Mouse (Mus musculus) left cerebral cortex, postnatal 14 days (tissue): ENCODE measurements at regions not wholly inside any gene's neighbourhood (a gene's known extent, or its start where the extent isn't known, plus 50 kb on each side); places are given as distances from the start of the nearest gene placed in this dataset.
"Not testable (repeated sequence)": the region's sequence is repeated elsewhere in the genome, so short reads cannot be mapped to it uniquely, and the experiment has no call there.

Source experiments
- DNase-seq, 2 experiments: peaks; one replicate each; pipeline ENCODE4 v3.0.0; 2021 to 2022; ENCODE audit warnings: low spot score in 2 of 2, mixed read lengths in 1 of 2
- intact Hi-C: fragments of 180-260 bp; cut with DNase I; formaldehyde crosslinking; loops from one replicate; pipeline ENCODE4 v1.15.1; 2025
- microRNA-seq, 2 experiments: library from miRNA; unstranded; fragments of <30 nt; microRNA quantifications; one replicate each; pipeline ENCODE4 v1.2.0; 2022

- DNase-seq = no peak
- intact Hi-C loops = no loop called here
These were observed 1018.7 kb downstream of the Adam6a start for GRCm38 (mm10) chr12:114562440-114562839.

- intact Hi-C loops = no loop called here
These were observed 1019.3 kb downstream of the Adam6a start for GRCm38 (mm10) chr12:114562978-114563377.

GRCm38 (mm10) chr12:114563683-114564082 lies 1020.0 kb downstream of the Adam6a start:
- no peak for DNase-seq
- intact Hi-C loops = no loop called here

More at GRCm38 (mm10) chr12:114562978-114563377, 1019.3 kb downstream of the Adam6a start:
- no peak for DNase-seq

DNA sequence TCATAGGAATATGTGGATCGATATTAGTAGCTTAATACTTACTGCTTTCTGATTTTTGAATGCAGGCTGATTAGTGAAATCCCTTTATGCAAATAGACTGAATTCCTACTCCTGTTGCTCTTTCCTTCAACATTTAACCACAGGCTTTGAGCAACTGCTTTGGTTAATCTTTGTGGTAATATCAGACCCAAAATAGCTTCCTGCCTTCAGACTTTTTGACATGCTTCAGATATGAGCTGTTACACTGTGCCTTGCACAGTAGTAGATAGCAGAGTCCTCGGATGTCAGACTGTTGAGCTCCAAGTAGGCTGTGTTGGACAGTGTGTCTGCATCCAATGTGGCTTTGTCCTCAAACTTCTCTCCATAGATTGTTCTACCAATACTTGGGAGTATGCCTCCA lies 1020.6 kb downstream of the Adam6a start:
- intact Hi-C loops = no loop called here

DNA sequence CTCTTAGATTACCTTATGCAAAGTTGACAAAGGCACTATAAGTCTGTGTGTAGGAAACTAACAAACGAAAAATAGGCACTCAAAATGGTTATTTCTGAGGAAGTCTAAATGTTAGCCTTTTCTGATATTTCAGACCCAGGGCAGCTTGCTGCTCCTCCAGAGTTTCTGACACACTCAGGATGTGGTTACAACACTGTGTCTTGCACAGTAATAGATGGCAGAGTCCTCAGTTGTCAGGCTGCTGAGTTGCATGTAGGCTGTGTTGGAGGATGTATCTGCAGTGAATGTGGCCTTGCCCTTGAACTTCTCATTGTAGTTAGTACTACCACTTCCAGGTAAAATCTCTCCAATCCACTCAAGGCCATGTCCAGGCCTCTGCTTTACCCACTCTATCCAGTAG lies 1039.7 kb downstream of the Adam6a start:
- intact Hi-C loops = loop anchor here (10.0 kb wide), 1 partner anchor 261 kb away; no protein-coding TSS in a partner anchor
- no peak for DNase-seq

More for the DNA sequence above, 1020.6 kb downstream of the Adam6a start:
- no peak for DNase-seq

- DNase-seq = no peak
- intact Hi-C loops = loop anchor here (10.0 kb wide), 1 partner anchor 258 kb away; no protein-coding TSS in a partner anchor
These were observed 1043.5 kb downstream of the Adam6a start for GRCm38 (mm10) chr12:114587227-114587626.

- no peak for DNase-seq
- intact Hi-C loops = no loop called here
These were observed 1054.0 kb downstream of the Adam6a start for GRCm38 (mm10) chr12:114597672-114598071.

- no peak for DNase-seq
- intact Hi-C loops = no loop called here
These were observed 1065.5 kb downstream of the Adam6a start for GRCm38 (mm10) chr12:114609171-114609570.

DNA sequence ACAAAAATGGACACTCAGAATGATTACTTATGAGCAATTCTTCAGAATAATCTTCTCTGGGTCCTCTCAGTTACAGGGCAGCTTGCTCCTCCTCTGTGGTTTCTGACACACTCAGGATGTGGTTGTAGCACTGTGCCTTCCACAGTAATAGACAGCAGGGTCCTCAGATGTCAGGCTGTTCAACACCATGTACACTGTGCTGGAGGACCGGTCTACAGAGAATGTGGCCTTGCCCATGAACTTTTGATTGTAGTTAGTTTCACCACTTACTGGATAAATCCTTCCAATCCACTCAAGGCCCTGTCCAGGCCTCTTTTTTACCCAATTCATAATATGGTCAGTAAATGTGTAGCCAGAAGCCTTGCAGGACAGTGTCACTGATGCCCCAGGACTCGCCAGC lies 1068.4 kb downstream of the Adam6a start:
- intact Hi-C loops = no loop called here
- no peak for DNase-seq

DNA sequence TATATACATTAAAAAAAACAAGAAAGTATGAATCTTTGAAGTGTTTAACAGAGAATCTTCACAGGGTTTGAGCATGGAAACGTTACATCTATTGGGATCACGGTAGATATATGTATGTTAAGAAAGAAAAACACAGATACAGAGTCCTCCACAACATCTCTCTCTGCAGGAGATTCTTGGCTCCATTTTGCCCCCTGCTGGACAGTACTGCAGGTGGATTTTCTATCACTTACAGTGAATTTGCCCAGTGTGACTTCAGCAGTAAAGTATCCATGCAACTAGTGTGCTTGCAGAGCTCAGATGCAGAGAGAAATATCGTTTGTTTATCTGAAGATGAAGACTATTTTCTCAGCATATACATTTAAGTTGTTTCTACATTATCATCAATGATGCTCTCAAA lies 1071.5 kb downstream of the Adam6a start:
- intact Hi-C loops = no loop called here
- DNase-seq = no peak

DNA sequence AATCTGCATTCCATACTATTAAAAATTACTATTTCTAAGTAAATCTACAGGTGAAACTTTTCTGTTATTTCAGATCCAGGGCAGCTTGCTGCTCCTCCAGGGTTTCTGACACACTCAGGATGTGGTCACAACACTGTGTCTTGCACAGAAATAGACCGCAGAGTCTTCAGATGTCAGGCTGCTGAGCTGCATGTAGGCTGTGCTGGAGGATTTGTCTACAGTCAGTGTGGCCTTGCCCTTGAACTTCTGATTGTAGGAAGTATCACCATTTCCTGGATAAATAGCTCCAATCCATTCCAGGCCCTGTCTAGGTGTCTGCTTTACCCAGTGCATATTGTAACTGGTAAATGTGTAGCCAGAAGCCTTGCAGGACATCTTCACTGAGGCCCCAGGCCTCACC lies 1072.0 kb downstream of the Adam6a start:
- no peak for DNase-seq
- intact Hi-C loops = no loop called here

DNA sequence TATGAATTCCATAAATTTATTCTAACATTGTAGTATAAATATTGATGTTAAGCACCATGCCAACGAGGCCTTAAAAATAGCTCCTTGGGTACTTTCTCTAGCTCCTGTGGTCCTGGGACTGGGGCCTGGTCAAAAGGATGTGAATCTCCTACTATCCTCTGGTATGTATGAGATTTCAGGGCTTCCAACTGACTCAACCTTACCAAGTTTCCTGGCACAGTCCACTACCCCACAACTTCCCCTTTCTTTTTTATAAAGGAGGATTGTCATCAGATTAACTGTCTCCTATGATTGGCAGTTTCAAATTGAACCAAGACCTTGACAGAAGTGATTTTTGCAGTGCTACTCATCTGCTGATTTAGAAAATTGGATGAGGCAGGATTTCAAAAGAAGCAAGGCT lies 1097.4 kb downstream of the Adam6a start:
- DNase-seq = no peak
- intact Hi-C loops = no loop called here

GRCm38 (mm10) chr12:114646372-114646771 lies 1102.7 kb downstream of the Adam6a start:
- DNase-seq = no peak
- intact Hi-C loops = no loop called here

DNA sequence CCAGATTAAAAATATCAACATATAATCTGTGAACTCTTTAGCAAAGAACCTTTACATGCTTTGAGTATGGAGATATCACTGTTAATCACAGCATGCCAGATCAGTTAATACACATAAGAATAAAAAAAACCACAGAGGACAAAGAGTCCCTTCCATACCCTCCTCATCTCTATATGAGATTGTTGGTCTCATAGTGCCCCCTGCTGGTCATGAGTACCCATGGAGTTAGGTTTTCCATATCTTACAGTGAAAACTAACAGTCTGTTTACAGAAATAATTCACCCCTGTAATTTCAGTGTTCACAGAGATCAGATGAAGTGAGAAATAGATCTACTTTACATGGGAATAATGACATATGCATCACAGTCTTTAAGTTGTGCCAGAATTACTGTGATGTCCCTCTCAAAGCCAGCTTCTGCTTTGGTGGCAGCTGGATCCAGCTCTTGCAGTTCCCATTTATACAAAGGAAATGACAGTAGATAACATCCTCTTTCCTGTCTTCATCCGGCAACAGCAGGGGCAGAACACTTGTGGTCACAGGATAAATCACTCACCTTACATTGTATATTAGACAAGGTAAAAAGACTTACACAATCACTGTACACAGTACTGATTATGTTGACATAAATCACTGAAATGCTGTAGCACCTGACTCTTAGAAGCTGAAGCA lies 1106.9 kb downstream of the Adam6a start:
- DNase-seq, intact Hi-C loops: not testable (repeated sequence)

DNA sequence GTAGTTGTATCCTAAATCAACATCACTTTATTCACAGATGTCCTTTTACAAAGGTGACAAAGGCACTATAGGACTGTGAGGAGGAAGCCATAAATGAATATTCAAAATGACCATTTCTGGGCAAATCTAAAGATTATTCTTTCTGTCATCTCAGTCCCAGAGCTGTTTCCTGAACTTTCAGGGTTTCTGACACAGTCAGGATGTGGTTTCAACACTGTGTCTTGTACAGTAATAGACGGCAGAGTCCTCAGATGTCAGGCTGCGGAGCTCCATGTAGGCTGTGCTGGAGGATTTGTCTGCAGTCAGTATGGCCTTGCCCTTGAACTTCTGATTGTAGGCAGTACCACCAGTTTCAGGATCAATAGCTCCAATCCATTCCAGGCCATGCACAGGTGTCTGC lies 1113.4 kb downstream of the Adam6a start:
- DNase-seq, intact Hi-C loops: not testable (repeated sequence)

Small RNA genes in the stretch of these regions (microRNA-seq; reads per million reads assigned to microRNA genes)
- gene Mir7094-1 = 0 reads per million in 2 experiments
- 0 reads per million in 2 experiments for gene Mir7094-2
